Mouse (Mus musculus) heart, embryonic 10.5 days (tissue): Measurements from ENCODE around the gene Dcst2. TPM values are rescaled to one million over a fixed set of nuclear protein-coding genes. Genes with fewer than 3 reads are reported as not detected.

Source experiments
- DNase-seq: peaks from one replicate; pipeline ENCODE4 v3.0.0-alpha.2; 2017; ENCODE audit warnings: low spot score
- H3K27ac ChIP-seq: fragments of 300-500 bp; sonication (generic); 2 replicates; pipeline ENCODE4 v1.5.1; 2016; ENCODE audit warnings: mild to moderate bottlenecking
- H3K27me3 ChIP-seq: fragments of 300-500 bp; sonication (generic); 2 replicates; pipeline ENCODE4 v1.6.1; 2016; ENCODE audit warnings: mild to moderate bottlenecking; ENCODE audit not compliant: poor library complexity, insufficient read depth, severe bottlenecking
- H3K36me3 ChIP-seq: fragments of 300-500 bp; sonication (generic); 2 replicates; pipeline ENCODE4 v1.6.1; 2016; ENCODE audit warnings: mild to moderate bottlenecking, moderate library complexity
- H3K4me1 ChIP-seq: fragments of 300-500 bp; sonication (generic); 2 replicates; pipeline ENCODE4 v1.6.1; 2016; ENCODE audit warnings: mild to moderate bottlenecking
- H3K4me3 ChIP-seq: fragments of 300-500 bp; sonication (generic); 2 replicates; pipeline ENCODE4 v1.5.1; 2016; ENCODE audit warnings: mild to moderate bottlenecking, moderate library complexity
- H3K9me3 ChIP-seq: fragments of 300-500 bp; sonication (generic); 2 replicates; pipeline ENCODE4 v1.6.1; 2016; ENCODE audit warnings: mild to moderate bottlenecking, moderate library complexity
- WGBS: fragments of 180-500 bp; shearing (Covaris S2); methylation state at CpG from one replicate; pipeline ENCODE4 v1.1.7; 2016; 5-methylcytosine and 5-hydroxymethylcytosine counted together
- polyA plus RNA-seq: library from polyadenylated mRNA; unstranded; fragments of >200 nt; fragmentation: Nextera tagmentation; extraction: Ambion mirVana; gene quantifications from 2 replicates; pipeline ENCODE4 v1.2.1, GENCODE M21; 2016

The Dcst2 gene
- polyA plus RNA-seq, 1 experiment from 2014 or later: 0.05 TPM

GRCm38 (mm10) chr3:89379388-89380131 is 17.8 kb downstream of the Dcst2 start:
- H3K4me1 ChIP-seq: peaks cover 29% of the 10 kb centered on the region
- H3K4me3 ChIP-seq: no peak overlapping the region
- 0 out of 2 replicates have a peak overlapping the region, but pooled peaks have one; percentile 18 for H3K27ac ChIP-seq
- WGBS: 87% methylated on average over 31 of the region's 31 CpGs
- H3K9me3 ChIP-seq: no peaks in the 10 kb centered on the region
- H3K27me3 ChIP-seq: no peaks in the 10 kb centered on the region; the same call in 1 of the 2 replicates
- DNase-seq: no peak
- H3K36me3 ChIP-seq: peaks cover 24% of the 10 kb centered on the region

DNA sequence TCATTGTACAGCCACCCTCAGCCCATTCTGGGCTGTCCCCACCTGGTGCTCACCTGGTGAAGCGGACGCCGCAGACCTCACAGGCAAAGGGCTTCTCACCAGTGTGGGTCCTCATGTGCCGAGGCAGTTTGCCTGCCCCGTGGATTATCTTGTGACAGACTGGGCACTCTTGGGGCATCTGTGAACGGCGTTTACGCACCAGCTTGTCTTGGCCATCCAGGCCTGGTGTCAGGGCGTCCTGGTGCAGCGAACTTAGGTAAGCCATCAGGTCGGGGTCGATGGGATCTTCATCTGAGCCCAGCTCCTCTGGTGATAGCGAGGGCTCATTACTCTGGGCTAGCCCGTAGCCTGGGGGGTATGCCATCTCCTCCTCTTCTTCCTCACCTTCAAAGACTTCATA is 18.5 kb downstream of the Dcst2 start:
- Histone ChIP-seq H3K9me3 (no peaks in the 10 kb centered on the region), H3K36me3 (peaks cover 24% of the 10 kb centered on the region), H3K4me1 (peaks cover 36% of the 10 kb centered on the region), H3K4me3 (no peak overlapping the region), H3K27me3 (no peaks in the 10 kb centered on the region; the same call in 1 of the 2 replicates), H3K27ac (no peak overlapping the region)
- DNase-seq: no peak
- 90% methylated on average over 14 of the region's 14 CpGs for WGBS

GRCm38 (mm10) chr3:89380711-89381110 is 18.9 kb downstream of the Dcst2 start:
- Histone ChIP-seq H3K4me3 (no peak overlapping the region), H3K27me3 (peaks cover 3% of the 10 kb centered on the region; the same call in 1 of the 2 replicates), H3K36me3 (peaks cover 24% of the 10 kb centered on the region), H3K9me3 (no peaks in the 10 kb centered on the region), H3K27ac (no peak overlapping the region), H3K4me1 (peaks cover 41% of the 10 kb centered on the region)
- 91% methylated on average over 18 of the region's 18 CpGs for WGBS
- no peak for DNase-seq

DNA sequence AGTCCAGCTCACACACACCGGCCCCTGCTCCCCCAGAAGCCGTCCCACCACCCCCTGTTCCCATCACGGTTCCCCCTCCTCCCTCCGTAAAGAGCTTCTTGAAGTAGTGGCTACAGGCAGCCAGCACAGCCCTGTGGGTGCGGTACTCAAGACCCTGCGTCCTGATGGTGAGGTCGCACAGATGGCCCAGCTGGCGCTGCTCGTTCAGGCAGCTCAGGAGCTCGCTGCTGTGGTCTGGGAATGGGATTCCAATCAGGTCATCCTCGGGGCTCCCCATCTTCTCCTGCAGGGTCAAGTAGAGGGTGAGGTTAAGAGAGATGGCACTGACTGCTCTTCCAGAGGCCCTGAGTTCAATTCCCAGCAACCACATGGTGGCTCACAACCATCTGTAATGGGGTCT is 19.5 kb downstream of the Dcst2 start:
- DNase-seq: no peak
- Histone ChIP-seq H3K4me1 (peaks cover 41% of the 10 kb centered on the region), H3K36me3 (peaks cover 24% of the 10 kb centered on the region), H3K4me3 (no peak overlapping the region), H3K27me3 (peaks cover 3% of the 10 kb centered on the region; the same call in 1 of the 2 replicates), H3K27ac (no peak overlapping the region), H3K9me3 (no peaks in the 10 kb centered on the region)
- WGBS: 88% methylated on average over 11 of the region's 11 CpGs

DNA sequence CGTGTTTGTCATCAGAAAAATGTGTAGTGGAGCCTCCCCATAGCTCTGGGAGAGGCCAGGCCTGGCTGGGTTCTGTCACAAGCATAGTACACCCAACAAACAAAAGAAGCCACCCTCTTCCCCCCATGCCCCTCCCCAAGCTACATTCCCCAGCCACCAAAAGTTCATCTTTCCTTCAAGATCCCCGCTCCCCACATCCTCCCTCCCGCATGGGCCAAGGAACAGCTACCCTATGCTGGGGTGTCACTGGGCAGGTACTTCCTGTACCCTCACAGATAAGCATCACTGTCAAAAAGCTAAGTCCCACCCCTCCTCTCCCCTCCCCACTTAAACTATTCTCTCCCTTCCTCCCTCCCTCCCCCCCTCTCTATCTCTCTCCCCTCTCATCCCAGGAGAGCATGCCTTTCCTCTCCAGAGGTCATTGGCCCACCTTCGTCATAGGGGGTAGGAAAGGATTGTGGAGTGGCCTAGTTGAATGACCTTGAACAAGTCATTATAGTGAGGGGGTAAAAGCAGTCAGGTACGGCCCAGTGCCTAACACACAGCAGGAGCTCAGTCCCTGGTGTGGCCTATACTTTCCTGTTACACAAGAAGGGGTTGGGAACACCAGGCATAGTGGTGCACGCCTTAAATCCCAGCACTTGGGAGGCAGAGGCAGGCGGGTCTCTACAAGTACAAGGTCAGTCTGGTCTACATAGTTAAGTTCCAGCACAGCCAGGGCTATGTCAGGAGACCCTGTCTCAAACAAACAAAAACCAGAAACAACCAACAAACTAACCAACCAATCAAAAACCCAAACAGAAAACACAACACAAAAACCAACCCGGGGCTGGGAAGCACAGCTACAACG is 20.5 kb downstream of the Dcst2 start:
- H3K27me3 ChIP-seq: peaks cover 3% of the 10 kb centered on the region
- H3K27ac ChIP-seq: no peak overlapping the region
- peaks cover 24% of the 10 kb centered on the region for H3K36me3 ChIP-seq
- no peaks in the 10 kb centered on the region for H3K9me3 ChIP-seq
- 83% methylated on average over 9 of the region's 9 CpGs for WGBS
- no peak overlapping the region for H3K4me3 ChIP-seq
- DNase-seq: no peak
- H3K4me1 ChIP-seq: peaks cover 46% of the 10 kb centered on the region

DNA sequence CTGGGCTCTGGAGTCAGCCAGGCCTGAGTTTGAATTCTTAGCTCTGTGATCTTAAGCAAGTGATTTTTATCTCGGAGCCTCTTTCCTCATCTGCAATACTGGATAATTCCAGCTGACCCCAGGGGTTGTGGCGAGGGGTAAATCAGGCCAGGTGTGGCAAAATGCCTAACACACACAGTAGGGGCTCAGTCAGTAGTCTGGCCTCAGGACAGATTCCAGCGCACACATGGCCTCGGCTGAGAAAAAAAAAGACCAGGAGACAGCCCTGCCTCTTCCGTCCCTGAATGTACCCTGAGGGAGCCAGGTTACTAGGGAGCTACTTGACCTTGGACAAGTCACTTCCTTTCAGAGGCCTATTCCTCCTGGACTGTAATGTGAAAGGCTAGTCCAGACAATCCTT is 21.2 kb downstream of the Dcst2 start:
- 80% methylated on average over 5 of the region's 5 CpGs for WGBS
- DNase-seq: no peak
- Histone ChIP-seq H3K27ac (no peak overlapping the region), H3K9me3 (no peaks in the 10 kb centered on the region), H3K4me1 (peaks cover 47% of the 10 kb centered on the region), H3K36me3 (peaks cover 24% of the 10 kb centered on the region), H3K4me3 (no peak overlapping the region), H3K27me3 (peaks cover 8% of the 10 kb centered on the region)

GRCm38 (mm10) chr3:89383651-89384255 is 22.0 kb downstream of the Dcst2 start:
- H3K4me3 ChIP-seq: no peak overlapping the region
- H3K36me3 ChIP-seq: peaks cover 24% of the 10 kb centered on the region
- H3K27me3 ChIP-seq: peaks cover 8% of the 10 kb centered on the region
- no peak for DNase-seq
- H3K4me1 ChIP-seq: peaks cover 47% of the 10 kb centered on the region
- 79% methylated on average over 5 of the region's 5 CpGs for WGBS
- no peak overlapping the region for H3K27ac ChIP-seq
- H3K9me3 ChIP-seq: no peaks in the 10 kb centered on the region

DNA sequence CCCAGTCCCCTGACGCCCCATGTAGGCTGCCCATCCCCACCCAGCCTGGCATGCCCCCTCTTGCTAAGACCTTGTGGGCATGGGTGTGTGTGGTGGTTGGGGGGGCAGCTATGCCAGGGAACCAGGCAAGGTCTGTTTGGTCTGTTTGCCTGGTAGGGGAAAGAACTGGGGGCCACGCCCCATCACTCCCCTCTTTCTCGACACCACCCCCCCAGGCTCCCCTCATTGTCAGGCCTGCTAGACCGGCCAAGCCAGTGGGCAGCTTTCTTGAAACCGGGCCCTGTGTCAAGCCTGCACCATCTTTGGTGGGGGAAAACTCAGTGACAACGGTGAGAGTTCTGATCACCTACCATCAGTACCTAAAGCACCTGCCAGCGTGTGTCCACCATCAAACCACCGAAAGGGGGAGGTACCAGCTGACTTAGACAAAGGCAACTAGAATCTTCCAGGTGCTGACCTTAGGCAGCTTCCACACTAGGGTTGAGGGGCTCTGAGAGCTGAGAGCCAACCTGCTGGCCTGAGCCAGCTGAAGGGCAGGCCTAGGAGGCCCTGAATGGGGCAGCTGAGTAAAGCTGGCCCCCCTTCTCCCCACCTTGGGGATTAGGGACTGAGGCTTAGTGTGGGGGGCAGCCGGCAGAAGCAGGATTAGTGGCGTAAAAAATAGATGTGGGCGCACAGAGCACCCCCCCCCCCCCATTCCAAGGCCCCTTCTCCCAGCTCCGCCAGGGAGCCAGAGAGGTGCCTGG is 22.7 kb downstream of the Dcst2 start:
- Histone ChIP-seq H3K36me3 (peaks cover 19% of the 10 kb centered on the region), H3K9me3 (no peaks in the 10 kb centered on the region), H3K4me1 (peaks cover 45% of the 10 kb centered on the region), H3K27ac (peak overlapping the region; percentile 19; the same call in 1 of the 2 replicates), H3K4me3 (no peak overlapping the region), H3K27me3 (peaks cover 8% of the 10 kb centered on the region)
- no peak for DNase-seq
- 78% methylated on average over 12 of the region's 12 CpGs for WGBS

GRCm38 (mm10) chr3:89385451-89385850 is 23.7 kb downstream of the Dcst2 start:
- H3K4me1 ChIP-seq: peaks cover 50% of the 10 kb centered on the region
- H3K36me3 ChIP-seq: peaks cover 10% of the 10 kb centered on the region
- H3K27me3 ChIP-seq: peaks cover 8% of the 10 kb centered on the region
- no peak overlapping the region for H3K27ac ChIP-seq
- no peaks in the 10 kb centered on the region for H3K9me3 ChIP-seq
- 39% methylated on average over 11 of the region's 11 CpGs for WGBS
- no peak for DNase-seq
- no peak overlapping the region for H3K4me3 ChIP-seq

DNA sequence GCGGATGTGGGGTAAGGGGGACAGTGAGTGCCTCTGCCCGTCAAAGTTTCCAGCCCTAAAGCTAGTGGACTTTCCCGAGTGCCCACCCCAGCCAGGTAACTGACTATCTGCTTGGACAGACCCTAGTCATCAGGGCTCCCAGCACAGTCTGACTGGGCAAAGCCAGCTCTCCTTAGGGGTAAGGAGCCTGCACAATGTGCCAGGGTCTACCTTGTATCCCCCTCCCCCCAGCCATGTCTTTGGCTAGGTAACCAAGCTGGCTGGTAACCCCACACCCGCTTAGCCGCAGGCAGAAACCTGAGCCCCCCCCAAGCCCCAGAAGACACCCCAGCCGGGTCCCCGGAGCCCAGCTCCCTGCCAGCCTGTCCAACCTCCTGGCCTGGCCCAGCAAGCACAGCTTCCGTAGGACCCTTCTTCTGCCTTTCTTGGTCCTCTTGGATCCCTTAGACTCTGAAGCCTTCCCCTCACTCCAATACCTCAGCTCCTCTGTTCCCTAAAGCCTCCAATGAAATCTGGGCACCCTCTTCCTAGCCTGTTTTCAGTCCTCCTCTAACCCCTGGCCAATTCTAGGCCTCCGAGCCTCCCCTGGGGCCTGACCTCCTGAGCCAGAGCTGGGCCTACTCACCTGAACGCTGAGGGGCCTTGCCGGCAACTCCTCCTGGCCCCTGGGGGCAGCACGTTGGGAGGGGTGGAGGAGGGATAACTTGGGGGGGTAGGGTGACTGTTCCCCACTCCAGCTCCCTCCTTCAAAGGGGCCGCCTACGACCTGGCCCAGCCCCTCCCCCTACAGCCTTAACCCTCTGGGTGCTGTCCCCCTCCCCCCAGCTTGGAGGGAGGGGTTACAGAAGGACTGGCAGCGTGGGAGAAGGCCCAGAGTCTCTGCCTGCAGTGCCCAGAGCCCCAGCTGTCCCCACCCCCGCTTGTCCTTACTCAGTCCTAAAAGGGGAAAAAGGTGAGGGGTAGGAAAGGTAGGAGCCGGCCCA is 25.0 kb downstream of the Dcst2 start:
- Histone ChIP-seq H3K4me3 (no peak overlapping the region), H3K36me3 (no peaks in the 10 kb centered on the region), H3K27me3 (peaks cover 12% of the 10 kb centered on the region), H3K9me3 (no peaks in the 10 kb centered on the region), H3K4me1 (peaks cover 63% of the 10 kb centered on the region), H3K27ac (no peak overlapping the region)
- DNase-seq: no peak
- WGBS: 49% methylated on average over 17 of the region's 17 CpGs

DNA sequence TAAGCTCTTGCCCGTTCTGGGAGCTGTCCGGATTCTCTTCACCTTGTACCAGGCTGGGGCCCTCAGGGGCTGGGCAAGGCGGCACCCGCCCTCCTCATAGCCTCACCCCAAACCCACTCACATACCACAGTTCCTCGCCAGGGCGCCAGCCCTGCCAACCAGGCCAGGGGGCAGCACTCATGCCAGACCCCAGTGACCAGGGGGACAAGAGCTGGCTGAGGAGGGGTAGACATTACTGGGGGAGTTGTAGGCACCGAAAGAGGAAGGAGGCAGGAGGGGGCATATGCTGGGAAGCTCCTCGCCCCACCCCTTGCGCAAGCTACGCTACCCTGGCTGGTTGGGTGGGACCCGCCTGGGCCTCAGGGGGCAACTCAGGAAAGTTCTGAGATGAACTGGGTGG is 25.9 kb downstream of the Dcst2 start:
- DNase-seq: no peak
- Histone ChIP-seq H3K4me1 (peaks cover 72% of the 10 kb centered on the region), H3K4me3 (0 out of 2 replicates have a peak overlapping the region, but pooled peaks have one; percentile 6), H3K9me3 (no peaks in the 10 kb centered on the region), H3K36me3 (no peaks in the 10 kb centered on the region), H3K27me3 (peaks cover 12% of the 10 kb centered on the region), H3K27ac (peak overlapping the region; percentile 57; the same call in 1 of the 2 replicates)
- 76% methylated on average over 11 of the region's 11 CpGs for WGBS
